Mouse (Mus musculus): ENCODE results near the gene Txnrd1.

Txnrd1 gene

GRCm38 (mm10) chr10:82919404-82919980, 85.7 kb downstream of the Txnrd1 start:
- peak in 1 of 2 experiments; percentile 23 for DNase-seq

GRCm38 (mm10) chr10:82923547-82923946, 89.8 kb downstream of the Txnrd1 start:
- DNase-seq, result no peak

- no peak for DNase-seq
Measured at GRCm38 (mm10) chr10:82924750-82925149, 91.0 kb downstream of the Txnrd1 start.

- no peak for DNase-seq
Measured at GRCm38 (mm10) chr10:82925624-82926023, 91.9 kb downstream of the Txnrd1 start.

GRCm38 (mm10) chr10:82935018-82935633, 101.4 kb downstream of the Txnrd1 start:
- no peak for DNase-seq

GRCm38 (mm10) chr10:82935774-82936173, 102.0 kb downstream of the Txnrd1 start:
- DNase-seq, result no peak
